Mouse (Mus musculus) bone marrow, adult 2 months (tissue): ENCODE data around the gene Rheb. TPM values are rescaled to one million over a fixed set of nuclear protein-coding genes. Genes with fewer than 3 reads are reported as not detected.
A peak's percentile ranks its signal among the peaks of the same experiment; 100 is the strongest.

Experiments
- H3K27ac ChIP-seq: fragments of 200-500 bp; 2 replicates; pipeline ENCODE4 v1.5.1; 2012; ENCODE audit warnings: low read depth, mild to moderate bottlenecking, control low read depth, inconsistent platforms, low read length; ENCODE audit not compliant: control insufficient read depth, poor library complexity, insufficient read depth
- H3K4me1 ChIP-seq: fragments of 200-500 bp; 2 replicates; pipeline ENCODE4 v1.6.1; 2011; ENCODE audit warnings: low read length; ENCODE audit not compliant: control insufficient read depth, insufficient read depth
- H3K4me3 ChIP-seq: fragments of 200-500 bp; replicated peaks from 2 replicates; pipeline ENCODE3; 2011; ENCODE audit warnings: mild to moderate bottlenecking, low read depth, low read length, control low read depth; ENCODE audit not compliant: control insufficient read depth
- CTCF ChIP-seq: fragments of 200-500 bp; IDR thresholded peaks from 2 replicates; pipeline ENCODE4 v1.5.1; 2011; ENCODE audit warnings: low read length, control low read depth; ENCODE audit not compliant: control insufficient read depth, insufficient read depth
- POLR2A ChIP-seq: fragments of 200-500 bp; IDR thresholded peaks from 2 replicates; pipeline ENCODE4 v1.6.1; 2011; ENCODE audit warnings: low read depth, mild to moderate bottlenecking, control low read depth, low read length, borderline replicate concordance; ENCODE audit not compliant: control insufficient read depth
- WGBS: fragments of 180-500 bp; shearing (Covaris S2); methylation state at CpG from one replicate; pipeline ENCODE4 v1.1.7; 2018; 5-methylcytosine and 5-hydroxymethylcytosine counted together
- polyA plus RNA-seq: library from polyadenylated mRNA; stranded (reverse); fragments of >200 nt; gene quantifications from 2 replicates; pipeline ENCODE4 v1.2.4, GENCODE M21; 2011; ENCODE audit warnings: low replicate concordance; ENCODE audit not compliant: missing spikeins, insufficient read depth, insufficient read length

Rheb gene
- polyA plus RNA-seq, 1 experiment: 42.3 TPM

DNA sequence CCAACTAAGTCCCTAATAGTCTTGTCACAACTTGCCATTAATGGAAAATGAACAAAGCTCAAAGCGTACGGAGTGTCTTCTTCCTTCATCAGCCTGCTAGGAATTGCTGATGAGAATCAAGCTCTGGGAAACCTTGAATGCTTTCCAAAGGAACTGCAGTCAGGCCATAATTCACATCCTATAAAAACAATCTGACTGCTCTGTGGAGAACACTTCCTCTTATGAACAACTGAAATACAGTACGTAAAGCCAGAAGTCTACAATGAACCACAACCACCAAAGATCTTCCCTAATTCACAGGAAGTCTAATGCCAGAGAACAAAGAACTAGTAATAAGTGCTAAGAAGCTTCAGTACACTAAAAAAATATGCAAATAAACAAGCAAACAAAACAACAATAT is 28.5 kb downstream of the Rheb start:
- 45% methylated on average over 3 of the region's 3 CpGs for WGBS
- H3K4me1 ChIP-seq: no peaks in the 10 kb centered on the region; the same call in 1 of the 2 replicates
- no peak overlapping the region for H3K4me3 ChIP-seq
- TF ChIP-seq POLR2A (no peak), CTCF (no peak)
- H3K27ac ChIP-seq: no peak overlapping the region

DNA sequence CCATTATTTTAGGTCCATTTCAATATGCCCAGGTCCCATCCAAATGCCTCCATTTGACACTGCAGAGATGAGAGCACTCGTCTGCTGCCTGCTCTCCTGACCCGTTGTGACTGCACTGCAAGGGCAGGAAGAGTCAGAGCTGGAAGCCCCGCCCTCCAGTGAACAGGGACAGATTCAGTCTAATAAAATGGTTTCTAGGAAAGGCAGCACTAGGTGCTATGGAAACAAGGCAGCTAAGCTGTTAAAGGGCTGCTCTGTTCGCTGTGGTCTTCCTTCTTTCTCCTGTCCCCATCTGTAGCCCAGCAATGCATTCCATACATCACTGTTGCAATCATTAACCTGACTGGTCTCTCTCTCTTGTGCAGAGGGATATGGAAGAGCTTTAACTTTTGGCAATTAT is 29.4 kb downstream of the Rheb start:
- no peak overlapping the region for H3K4me3 ChIP-seq
- TF ChIP-seq POLR2A: no peak
- no peak for TF ChIP-seq CTCF
- 62% methylated on average over 4 of the region's 4 CpGs for WGBS
- no peaks in the 10 kb centered on the region; the same call in 1 of the 2 replicates for H3K4me1 ChIP-seq
- H3K27ac ChIP-seq: no peak overlapping the region

- Histone ChIP-seq H3K4me3 (no peak overlapping the region), H3K4me1 (no peaks in the 10 kb centered on the region), H3K27ac (no peak overlapping the region)
- 75% methylated on average over 6 of the region's 6 CpGs for WGBS
- no peak for TF ChIP-seq POLR2A
- no peak for TF ChIP-seq CTCF
These were observed 37.2 kb downstream of the Rheb start for GRCm38 (mm10) chr5:24805222-24805621.

DNA sequence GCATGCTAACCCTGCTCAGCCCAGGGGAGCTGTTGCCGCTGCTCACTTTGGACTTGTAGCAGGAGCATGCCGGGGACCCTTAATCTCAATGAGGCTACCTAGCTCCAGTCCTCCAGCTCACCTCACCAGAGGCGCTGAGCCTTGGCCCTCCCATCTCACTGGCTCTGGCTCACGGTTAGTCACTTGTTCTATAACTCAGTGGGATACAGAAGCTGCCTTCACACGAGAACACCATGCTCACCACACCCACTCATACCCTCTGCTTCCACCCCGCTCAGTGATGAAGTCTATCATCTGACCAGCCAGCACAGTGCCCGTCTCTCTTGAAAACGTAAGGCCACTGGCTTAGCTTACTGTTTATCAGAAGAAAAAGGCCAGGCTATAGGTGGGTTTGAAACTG is 37.8 kb downstream of the Rheb start:
- TF ChIP-seq CTCF: no peak
- no peak for TF ChIP-seq POLR2A
- Histone ChIP-seq H3K4me3 (no peak overlapping the region), H3K27ac (no peak overlapping the region), H3K4me1 (no peaks in the 10 kb centered on the region)
- WGBS: 92% methylated on average over 8 of the region's 8 CpGs

- TF ChIP-seq POLR2A: no peak
- no peak for TF ChIP-seq CTCF
- 68% methylated on average over 6 of the region's 6 CpGs for WGBS
These were observed 40.4 kb downstream of the Rheb start for GRCm38 (mm10) chr5:24801841-24802624.

DNA sequence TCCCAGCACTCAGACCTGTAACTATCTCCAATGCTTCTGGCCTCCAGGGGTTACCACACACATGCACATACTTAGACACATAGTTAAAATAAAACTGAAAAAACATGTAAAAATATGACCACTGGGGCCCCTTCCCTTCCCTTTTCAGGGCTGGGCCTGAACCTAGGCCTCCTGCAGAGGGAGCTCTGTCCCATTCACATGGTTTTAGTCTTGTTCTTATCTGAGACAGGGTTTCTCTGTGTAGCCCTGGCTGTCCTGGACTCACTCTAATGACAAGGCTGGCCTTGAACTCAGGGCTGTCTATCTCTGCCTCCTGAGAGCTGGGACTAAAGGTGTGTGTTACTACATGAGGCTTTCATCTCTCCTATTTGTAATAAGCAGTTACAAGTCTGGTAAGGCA is 42.0 kb downstream of the Rheb start:
- Histone ChIP-seq H3K4me1 (no peaks in the 10 kb centered on the region), H3K4me3 (no peak overlapping the region), H3K27ac (no peak overlapping the region)
- peak; percentile 43; the same call in 1 of the 2 replicates for TF ChIP-seq CTCF
- no peak for TF ChIP-seq POLR2A

More at GRCm38 (mm10) chr5:24801841-24802624, 40.4 kb downstream of the Rheb start:
- Histone ChIP-seq H3K4me1 (no peaks in the 10 kb centered on the region), H3K4me3 (no peak overlapping the region), H3K27ac (no peak overlapping the region)

DNA sequence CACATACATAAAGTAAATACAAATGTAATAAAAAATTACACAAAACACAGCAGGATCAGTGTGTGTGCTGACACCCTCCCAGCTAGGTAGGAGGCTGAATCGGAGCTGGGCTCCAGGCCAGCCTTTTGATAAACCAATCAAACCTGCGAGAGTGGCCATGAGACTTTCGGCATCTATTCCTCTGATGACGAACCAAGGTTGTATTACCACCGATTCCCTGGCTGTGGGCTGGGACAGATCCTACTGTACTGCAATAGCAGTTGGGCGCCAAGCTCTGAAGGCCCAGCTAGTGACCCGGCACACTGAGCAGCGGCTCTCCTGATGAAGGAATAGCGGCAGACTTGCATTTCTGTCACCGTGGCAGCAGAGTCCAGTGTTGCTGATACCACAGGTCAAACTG is 43.8 kb downstream of the Rheb start:
- Histone ChIP-seq H3K27ac (no peak overlapping the region), H3K4me1 (no peaks in the 10 kb centered on the region), H3K4me3 (no peak overlapping the region)
- TF ChIP-seq CTCF (no peak), POLR2A (no peak)
- WGBS: 91% methylated on average over 10 of the region's 10 CpGs

GRCm38 (mm10) chr5:24797858-24798257 is 44.6 kb downstream of the Rheb start:
- 15% methylated on average over 7 of the region's 7 CpGs for WGBS
- TF ChIP-seq POLR2A (no peak), CTCF (no peak)

More at GRCm38 (mm10) chr5:24797858-24798257, 44.6 kb downstream of the Rheb start:
- no peaks in the 10 kb centered on the region for H3K4me1 ChIP-seq
- H3K4me3 ChIP-seq: no peak overlapping the region
- no peak overlapping the region for H3K27ac ChIP-seq
